Mouse (Mus musculus) cerebellum, adult 2 months (tissue): ENCODE results near the gene Skap2.

Experiments
- CTCF ChIP-seq: fragments of 200-500 bp; IDR thresholded peaks from 2 replicates; pipeline ENCODE4 v1.5.1; 2011; ENCODE audit warnings: low read depth, mild to moderate bottlenecking, control low read depth, low read length, moderate library complexity, borderline replicate concordance; ENCODE audit not compliant: insufficient read depth
- POLR2A ChIP-seq: fragments of 200-500 bp; IDR thresholded peaks from 2 replicates; pipeline ENCODE4 v1.6.1; 2011; ENCODE audit warnings: low read length, control low read depth, borderline replicate concordance; ENCODE audit not compliant: insufficient read depth

GRCm38 (mm10) chr6:51833362-51833761, 179.0 kb downstream of the Skap2 start:
- TF ChIP-seq POLR2A (no peak), CTCF (no peak)
